Mouse (Mus musculus) brain, embryonic 18.5 days (tissue): ENCODE measurements around the gene Maats1.
A peak's percentile ranks its signal among the peaks of the same experiment; 100 is the strongest.

Source experiments
- DNase-seq: peaks from one replicate; pipeline ENCODE4 v3.0.0-alpha.2; 2012; ENCODE audit warnings: low read depth, low spot score

Maats1 gene

DNA sequence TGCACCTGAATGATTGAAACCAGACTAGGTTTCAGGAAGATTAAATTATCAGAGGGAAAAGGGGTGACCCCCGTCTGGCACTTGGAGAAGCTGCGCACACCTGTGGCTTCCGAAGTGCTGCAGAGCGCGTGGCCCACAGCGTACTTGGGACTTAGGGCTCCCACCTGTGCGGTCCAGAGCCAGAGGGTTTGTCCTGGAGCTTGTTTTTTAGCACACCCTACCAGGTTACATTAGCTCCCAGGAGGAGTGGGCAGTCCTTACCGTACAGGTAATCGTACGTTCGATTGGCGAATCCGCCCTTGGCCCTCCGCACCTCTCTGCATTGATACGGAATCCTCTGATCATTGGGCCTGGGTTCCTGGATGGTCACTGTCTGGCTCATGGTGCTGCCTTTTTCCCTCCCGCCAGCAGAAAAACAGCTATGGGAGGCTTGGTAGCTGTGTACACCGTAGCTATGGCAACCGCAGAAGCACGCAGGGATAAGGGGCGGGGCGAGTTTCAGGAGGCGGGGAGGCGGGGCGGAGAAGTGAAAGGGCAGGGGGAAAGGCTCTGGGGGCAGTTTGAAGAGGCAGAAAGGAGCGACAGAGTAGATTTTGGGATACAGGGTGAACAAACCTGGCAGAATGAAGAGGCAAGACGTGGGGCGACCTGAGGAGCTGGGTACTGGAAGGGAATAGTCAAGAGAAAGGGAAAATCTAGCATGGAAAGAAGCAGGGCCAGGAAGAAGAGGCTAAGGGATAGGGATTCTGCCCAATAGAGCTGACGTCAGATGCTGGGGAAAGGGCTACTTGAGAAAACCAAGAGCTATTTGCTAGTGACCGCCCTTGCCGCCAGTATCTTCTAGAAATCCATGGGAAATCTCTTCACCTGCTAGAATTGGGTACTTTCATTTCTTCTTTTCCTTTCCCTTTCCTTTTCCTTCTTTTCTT, at the start of gene Maats1:
TSS of gene Maats1 (minus strand) at position 748 of the 929 bp plus-strand sequence.
- peak; percentile 43 for DNase-seq

DNA sequence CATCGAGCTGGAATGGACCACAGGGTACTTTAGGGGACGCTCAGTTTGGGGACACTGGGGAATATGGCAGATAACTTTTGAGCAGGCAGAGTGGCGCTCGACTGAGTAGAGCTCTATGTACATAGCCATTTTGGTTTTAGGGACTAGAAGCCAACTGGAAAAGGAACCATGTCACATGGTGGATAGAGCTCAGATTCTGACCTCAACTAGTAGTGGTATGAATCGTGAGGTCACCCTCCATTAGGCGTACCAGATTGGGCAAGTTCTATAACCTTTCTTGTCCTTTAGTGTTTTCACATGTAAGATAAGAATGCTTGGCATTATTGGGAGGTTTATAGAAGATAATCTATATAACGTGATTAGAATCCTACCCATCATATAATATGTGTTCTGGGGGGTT, 48.4 kb upstream of the Maats1 start:
- DNase-seq: no peak

DNA sequence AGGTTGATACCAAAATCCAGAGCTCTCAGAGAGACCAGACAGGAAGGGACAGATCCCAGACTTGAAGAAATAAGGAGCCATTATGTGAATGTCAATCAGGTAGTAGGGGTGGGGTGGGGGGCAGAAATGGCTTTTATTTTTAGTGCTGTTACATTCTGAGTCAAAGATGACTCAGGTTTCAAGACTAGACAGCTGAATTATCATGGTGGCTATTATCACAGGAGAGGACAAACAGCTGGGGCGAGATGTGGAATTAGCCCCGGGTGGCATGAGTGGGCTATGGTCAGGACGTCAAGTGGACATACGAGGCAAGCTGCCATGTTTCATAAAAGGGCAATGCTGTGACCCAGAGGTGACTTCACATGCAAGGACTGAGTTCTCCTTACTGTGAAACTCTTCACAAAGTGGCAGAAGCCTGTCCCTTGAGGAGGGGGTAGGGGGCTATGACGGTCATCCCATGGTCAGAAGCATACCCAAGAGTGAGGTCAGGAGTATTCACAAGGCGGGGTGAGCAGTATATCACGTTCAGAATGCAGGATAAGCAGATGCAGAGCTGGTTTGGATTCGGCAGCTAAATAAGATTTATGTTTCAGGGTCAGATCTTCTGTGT, 47.4 kb upstream of the Maats1 start:
- no peak for DNase-seq

DNA sequence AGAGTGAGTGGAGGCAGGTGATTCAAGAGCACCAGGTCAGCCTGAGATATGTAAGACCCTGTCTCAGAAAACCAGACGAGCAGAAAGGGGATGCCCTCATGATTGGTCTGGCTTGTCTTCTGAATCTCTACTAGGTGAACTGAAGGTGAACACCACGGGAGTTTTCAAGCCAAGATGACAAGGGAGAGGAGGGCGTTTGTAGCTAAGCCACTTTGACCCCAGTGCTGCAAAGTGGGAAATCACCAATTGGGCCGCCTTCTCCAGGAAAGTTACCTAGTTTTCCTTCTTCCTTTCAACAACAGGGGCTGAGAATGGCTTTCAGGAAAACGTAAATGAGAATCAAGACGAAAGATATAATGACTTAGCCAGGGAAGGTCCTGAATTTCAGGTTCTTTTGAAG, 46.8 kb upstream of the Maats1 start:
- no peak for DNase-seq

DNA sequence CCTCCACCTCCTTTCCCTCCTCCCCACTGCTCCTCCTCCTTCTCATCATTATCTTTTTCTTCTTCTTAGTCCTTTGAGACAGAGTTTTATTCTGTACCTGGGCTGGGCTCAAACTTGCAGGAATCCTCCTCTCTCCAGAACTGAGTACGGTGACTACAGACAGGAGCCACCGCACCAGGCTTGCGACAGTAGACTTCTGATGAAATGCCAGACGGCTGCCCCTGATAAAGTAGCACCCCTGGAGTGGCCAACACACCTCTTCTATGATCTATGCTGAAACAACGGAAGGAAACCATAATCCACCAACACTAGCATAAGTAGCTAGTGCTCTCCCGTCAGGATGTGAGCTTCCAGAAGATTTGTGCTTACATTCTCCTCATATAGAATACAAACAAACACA, 45.4 kb upstream of the Maats1 start:
- DNase-seq: no peak

DNA sequence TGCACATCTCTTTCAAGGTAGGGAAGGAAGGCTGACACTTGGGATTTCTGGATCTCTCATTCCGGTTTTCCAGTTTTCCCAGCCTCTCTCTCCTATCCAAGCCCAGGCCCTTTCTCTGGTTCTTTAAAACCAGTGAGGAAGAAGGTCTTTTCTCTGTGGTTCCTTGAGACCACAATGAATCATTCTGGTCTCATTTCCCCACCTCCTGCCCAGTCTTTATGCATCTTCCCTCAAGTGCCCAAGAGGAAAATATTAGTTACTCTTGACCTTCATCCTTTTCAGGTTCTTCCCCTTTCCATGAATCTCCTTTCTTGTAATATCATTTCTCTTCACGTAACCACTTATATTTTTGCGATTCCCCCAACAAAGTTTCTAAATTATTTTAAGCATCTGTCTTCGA, 43.8 kb upstream of the Maats1 start:
- DNase-seq: no peak

DNA sequence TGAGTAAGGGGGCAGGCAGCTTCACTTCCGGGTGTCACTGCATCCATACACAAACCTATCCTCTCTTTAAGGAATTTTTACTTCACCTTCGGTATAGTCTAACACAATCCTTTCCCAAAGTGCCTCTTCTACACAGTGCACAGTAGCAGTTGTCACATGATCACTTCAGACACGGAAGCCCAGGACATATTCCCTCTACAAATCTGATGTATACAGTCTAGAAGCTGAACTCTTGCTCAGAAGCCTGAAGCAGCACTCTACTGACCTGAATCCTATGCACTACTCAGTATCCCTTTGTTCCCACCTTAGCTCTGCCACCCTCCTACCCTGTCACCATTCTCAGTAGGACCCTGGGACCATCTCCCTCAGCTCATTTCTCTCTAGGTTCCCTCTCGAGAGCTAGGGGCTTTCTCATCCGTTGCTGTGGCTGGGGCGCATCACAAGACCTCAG, 43.3 kb upstream of the Maats1 start:
- DNase-seq: no peak

DNA sequence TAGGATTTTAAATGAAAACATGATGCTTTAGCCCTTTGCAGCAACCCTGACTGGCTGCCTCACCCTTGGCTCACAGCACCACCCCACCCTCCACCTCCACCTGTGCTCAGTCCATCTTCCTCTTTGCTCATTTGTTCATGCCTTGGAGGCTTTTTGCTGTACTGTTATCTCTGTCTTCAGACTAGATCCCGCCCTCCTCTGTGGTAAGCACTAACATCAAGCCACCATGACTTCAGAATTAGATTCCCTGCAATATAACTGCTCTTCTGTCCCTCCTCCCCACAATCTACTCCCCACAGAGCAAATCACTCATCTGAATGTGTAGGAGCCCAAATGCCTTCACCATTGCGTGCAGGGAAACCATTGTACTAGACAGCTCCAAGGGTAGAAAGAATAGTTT, 41.7 kb upstream of the Maats1 start:
- DNase-seq: no peak

DNA sequence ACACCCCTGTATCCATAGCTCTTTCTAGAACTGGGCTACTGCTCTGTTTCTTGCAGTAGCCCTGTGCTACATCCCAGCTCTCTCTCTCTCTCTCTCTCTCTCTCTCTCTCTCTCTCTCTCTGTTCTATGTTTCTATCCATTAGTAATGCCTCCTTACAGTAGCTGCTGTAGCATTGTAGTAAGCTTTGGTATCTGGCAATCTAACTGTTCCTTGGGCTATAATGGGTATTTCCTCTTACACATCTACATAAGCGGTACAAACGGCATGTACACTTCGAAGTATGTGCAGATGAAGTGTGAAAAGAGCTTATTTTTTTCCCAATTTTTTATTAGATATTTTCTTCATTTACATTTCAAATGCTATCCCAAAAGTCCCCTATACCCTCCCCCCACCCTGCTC, 38.0 kb upstream of the Maats1 start:
- DNase-seq: no peak

DNA sequence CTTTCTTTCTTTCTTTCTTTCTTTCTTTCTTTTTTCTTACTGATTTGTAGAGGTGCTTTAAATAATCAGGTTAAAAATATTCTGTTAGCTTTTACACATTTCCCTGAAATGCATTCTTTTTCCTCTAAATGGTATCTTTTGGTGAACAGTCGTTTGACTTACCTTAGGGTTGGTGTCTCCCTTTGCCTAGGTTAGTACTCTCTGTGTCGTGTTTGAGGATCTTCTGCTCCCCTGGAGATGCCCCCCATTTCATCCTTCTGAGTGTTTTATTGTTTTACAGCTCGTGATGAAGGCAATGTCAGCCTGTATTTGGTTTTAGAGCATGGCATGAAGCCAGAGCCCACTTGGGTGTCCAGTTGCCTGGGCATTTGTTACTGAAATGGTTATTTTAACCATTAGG, 37.5 kb upstream of the Maats1 start:
- no peak for DNase-seq

DNA sequence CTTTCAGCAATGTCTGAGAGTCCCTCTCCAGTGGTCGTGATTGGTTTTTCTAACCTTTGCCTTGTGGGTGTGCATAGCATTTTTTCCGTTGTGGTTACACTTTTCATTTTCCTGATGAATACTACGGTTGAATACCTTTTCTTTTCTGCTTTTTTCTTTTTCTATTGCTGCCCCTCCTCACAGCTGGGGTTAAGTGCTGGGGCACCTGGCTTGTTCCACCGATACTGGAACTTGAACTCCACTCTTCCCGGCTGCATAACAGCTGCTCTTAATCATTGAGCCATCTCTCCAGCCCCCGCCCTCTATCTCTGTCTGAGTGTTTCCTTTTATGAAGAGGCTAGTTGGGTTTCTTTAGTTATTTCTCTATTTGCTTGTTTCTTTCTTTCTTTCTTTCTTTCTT, 37.1 kb upstream of the Maats1 start:
- DNase-seq: no peak

DNA sequence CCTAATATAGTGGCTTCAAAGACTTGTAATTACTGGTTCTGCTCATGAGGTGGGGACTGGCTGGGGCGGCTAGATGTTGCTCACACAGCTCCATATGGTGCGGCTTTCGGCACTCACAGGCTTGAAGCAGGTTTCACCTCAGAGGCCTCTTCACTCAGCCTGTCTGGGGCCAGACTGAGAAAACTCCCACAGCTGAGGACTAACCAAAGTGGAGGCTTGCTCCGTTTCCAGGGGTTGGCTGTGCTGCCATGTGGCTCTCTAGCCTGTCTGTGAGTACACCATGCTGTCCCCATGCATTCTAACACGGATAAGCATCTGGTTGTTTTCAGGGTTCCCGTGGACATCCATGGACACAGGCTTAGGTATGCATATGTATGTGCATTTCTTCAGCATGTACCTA, 36.6 kb upstream of the Maats1 start:
- DNase-seq: no peak

DNA sequence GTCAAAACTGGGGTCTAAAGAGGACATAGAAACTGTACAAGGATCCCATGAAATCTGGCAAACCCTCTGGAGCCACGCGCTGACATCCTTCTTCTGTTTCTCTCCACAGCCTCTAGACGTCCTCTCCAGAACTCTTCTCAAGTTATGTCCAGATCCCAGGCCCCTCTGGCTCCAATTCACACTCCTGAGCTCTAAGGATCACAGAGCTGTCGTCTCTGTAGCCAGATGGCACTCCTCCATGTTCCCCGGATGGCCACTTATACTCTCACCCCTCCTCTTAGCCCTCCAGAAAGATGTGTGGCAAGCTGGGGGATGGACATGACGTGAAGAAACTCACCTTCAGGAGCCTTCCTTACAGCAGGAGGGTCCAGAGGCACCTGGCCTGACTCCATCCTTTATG, 35.6 kb upstream of the Maats1 start:
- no peak for DNase-seq

DNA sequence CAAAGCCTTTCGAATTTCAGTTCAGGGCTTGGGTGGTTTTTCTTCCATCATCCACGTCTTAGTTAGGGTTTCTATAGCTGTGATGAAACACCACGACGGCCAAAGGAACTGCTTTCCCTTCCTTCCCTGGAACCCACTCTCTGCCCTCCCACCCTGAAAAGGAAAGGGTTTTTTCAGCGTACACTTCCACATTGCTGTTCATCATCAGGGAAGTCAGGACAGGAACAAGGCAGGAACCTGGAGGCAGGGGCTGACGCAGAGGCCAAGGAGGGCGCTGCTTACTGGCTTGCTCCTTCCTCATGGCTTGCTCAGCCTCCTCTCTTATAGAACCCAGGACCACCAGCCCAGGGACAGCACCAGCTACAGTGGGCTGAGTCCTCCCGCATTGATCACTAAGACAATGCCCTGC, 34.9 kb upstream of the Maats1 start:
- DNase-seq: no peak

DNA sequence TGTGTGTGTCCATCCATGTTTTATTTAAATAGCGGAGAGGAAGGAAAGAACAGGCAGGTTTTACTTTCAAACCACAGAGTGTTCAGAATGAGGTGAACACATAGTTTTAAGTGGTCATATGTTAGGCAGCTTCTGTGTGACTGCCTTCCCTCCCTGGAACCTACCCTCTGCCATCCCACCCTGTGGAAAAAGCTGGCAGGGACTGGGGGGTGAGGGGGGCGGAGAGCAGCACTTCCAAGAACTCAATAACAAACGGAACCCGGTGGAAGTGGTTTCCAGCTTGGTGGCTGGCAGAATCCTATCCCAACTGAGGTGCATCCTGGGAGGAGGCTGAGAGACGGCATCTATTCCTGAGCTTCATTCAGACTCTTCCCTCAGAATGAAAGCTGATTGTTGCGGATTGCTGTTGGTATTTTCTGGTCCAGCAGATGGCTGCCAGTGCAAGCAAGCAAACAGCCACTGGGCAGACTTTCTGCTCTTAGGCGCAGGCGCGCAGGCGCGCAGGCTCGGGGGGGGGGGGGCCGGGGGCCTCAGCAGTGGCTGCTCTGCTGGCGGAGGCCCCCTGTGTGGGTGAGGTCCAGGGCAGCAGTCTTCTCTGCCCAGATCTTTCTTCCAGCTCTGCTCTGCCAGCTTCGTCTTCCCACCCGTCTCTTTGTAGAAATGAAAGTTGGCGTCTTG, 34.4 kb upstream of the Maats1 start:
- peak; percentile 43 for DNase-seq

DNA sequence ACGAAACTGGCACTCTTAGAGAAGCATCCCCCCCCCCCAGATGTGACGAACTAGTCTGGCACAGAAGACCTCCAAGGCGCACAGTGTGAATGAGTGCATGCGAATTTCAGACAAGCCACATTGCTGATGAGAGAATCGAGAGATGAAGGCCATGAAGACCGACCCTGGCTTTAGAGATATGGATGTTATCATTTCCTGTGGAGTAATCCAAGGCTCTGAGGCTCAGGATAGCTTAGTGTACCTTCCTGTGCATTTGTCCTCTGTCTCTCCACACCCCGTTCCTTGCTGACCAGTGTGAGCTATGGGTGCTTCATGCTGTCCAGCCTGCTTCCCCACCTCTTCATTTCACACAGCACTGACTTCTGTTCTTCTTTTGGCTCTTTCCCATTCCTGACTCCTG, 33.2 kb upstream of the Maats1 start:
- DNase-seq: no peak

DNA sequence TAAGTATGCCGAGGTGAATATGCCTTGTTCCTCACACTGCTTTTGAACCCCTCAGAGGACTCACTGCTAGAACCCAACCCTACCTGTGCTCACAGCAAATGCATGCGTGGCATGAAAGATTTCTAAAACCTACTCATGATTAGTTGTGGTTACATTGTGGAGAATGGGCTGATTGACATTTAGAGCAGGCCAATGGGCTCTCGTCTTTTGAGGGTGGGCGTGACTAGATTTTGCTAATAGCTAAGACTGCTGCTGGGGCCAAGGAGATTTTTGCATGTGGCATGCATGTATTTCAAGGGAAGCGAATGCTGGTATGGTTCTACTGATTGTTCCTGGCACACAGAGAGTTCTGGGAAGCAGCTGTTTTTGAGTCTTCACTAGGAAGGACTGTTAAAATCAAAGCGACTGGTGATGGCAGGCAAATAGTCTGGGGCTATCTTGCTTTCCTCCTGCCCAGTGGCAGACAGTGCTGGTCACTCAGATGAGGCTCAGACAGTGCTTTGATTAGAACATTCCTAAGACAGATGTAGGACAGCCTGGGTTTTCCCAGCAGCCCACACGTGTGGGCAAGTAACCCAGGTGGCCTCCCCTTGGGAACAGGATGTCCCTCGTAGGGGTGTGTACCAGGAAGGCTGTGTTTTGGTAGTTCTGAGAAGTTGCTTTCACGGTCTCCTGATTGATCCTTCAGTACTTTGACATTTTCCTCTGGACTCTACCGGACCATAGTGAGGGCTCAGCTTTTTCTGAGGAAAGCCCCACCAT, 32.6 kb upstream of the Maats1 start:
- DNase-seq: no peak

DNA sequence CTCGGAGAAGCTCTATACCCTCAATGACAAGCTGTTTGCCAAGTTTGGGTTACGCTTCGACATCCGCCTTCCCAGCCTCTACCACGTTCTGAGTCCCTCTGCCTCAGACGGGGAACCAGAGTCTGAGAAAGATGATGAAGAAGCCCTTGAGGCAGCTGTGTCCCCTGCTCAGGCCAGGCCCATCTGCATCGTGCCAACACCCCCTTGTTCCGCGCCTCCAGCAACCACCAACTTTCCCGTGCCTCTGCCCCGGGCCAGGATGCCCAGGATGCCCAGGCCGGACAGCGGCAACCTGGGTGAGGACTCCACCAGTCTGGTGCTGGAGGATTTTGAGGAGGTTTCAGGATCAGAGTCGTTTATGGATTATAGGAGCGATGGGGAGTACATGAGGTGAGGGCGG, 32.0 kb upstream of the Maats1 start:
- no peak for DNase-seq

DNA sequence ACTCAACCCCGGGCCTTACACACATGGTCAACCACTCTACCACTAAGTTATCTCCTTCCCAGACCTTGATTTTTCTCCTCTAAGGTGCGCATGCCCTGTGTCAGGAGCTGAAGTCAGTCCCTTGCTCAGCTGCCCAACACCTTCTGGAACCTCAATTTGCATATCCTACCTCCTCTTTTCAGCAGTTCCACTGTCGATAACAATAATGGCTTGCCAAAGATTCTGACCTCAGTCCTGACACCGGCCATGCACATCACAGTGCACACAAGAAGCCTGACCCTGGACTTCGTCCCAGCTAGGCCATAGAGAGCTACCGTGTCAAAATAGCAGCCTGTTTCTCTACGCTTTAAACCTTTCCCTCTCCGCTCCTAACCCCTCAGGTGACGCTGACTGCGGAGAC, 31.5 kb upstream of the Maats1 start:
- no peak for DNase-seq

DNA sequence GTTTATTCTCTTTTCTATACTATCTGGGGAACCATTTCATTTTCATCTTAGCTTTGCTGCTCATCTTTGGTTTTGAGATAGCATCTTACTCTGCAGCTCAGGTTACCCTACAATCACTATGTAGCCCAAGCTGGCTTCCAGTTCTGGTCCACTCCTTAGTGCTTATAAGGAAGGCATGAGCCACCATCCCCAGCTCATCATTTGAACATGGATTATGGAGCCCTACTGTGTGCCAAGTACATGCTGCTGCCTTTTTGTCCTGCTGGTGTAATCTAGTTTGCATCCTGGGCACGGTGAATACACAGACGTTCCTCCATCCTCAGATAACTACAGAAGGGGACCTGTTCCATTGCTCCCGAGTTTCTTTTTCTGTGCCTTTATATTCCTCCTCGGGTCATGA, 30.9 kb upstream of the Maats1 start:
- DNase-seq: no peak

DNA sequence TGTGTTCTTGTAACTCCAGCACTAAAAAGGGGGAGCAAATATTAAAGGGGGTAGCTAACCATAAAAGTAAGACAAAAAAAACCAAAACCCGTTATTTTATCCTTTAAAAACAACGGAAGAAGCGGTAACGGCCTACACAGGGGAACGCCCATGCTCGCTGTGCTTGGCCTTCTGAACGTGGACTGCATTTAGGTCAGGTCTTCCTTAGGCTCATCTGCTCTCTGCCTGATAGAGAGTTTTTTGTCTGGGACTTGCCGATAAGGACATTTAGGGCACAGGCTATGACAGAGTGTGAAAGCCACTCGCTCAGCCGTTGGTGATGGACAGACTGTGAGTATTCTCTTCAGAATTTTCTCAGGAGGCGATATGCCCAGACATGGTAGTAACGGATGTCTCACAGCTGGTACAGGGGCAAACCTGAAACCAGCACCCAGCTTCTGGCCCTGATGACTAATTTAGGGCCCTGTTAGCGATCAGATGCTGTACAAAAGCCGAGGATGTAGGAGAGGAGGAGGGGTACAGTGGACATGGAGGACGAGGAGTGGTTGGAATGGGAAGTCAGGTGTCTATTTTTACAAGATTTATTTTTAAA, 29.9 kb upstream of the Maats1 start:
- DNase-seq: no peak
